Mouse (Mus musculus): ENCODE measurements around the gene Nup107. TPM values are rescaled to one million over a fixed set of nuclear protein-coding genes. Genes with fewer than 3 reads are reported as not detected.

Gene Nup107
- total and polyA plus RNA-seq, 3 experiments: 80.2 to 91.6 TPM; not detected in 1

- TF ChIP-seq CHD2 (IDR thresholded peaks at IDR 0.05; ENCODE audit: low read length) (no peak), MYB (IDR thresholded peaks at IDR 0.05; ENCODE audit: low read depth, low read length) (no peak), EP300 (IDR thresholded peaks at IDR 0.05; ENCODE audit: low read depth in 1 of 2, low read length in 2 of 2) (no peak), ZNF384 (IDR thresholded peaks at IDR 0.05; ENCODE audit: low read depth, low read length) (no peak), ZMIZ1 (IDR thresholded peaks at IDR 0.05; ENCODE audit: low read depth, low read length) (no peak), CHD1 (IDR thresholded peaks at IDR 0.05; ENCODE audit: low read depth, low read length) (no peak), POLR2A (IDR thresholded peaks at IDR 0.05; ENCODE audit: control insufficient read depth in 1 of 2, insufficient read depth in 1 of 2, low read depth in 1 of 2, low read length in 2 of 2, poor library complexity in 1 of 2) (no peak)
- Histone ChIP-seq H3K9me3 (replicated peaks; ENCODE audit: insufficient read depth, low read length) (no peaks in the 10 kb centered on the region), H3K27me3 (ENCODE audit: control insufficient read depth in 1 of 2, insufficient read depth in 2 of 2, low read length in 2 of 2) (no peaks in the 10 kb centered on the region), H3K27ac (ENCODE audit: control insufficient read depth, low read depth, low read length) (no peak overlapping the region), H3K9ac (ENCODE audit: control insufficient read depth, low read depth, low read length, poor library complexity, severe bottlenecking) (no peak overlapping the region), H3K4me3 (ENCODE audit: control insufficient read depth in 1 of 2, insufficient read depth in 1 of 2, low read depth in 2 of 2, low read length in 2 of 2) (no peak overlapping the region), H3K4me1 (ENCODE audit: control insufficient read depth in 1 of 2, insufficient read depth in 2 of 2, low read length in 2 of 2) (peaks cover 2 to 7% of the 10 kb centered on the region in 2 experiments; a peak in 1 of 4 replicates), H3K36me3 (ENCODE audit: control insufficient read depth in 1 of 2, insufficient read depth in 2 of 2, low read length in 2 of 2) (peaks cover 0 to 7% of the 10 kb centered on the region in 2 experiments; a peak in 1 of 4 replicates), H3K79me2 (ENCODE audit: control insufficient read depth, insufficient read depth, low read length, poor library complexity) (peaks cover 4% of the 10 kb centered on the region)
- no peak for DNase-seq (ENCODE audit: low read depth, low spot score)
These were observed 4.6 kb upstream of the Nup107 start for GRCm38 (mm10) chr10:117797106-117797505.

GRCm38 (mm10) chr10:117796181-117796580 is 3.7 kb upstream of the Nup107 start:
- Histone ChIP-seq H3K36me3 (ENCODE audit: control insufficient read depth in 1 of 2, insufficient read depth in 2 of 2, low read length in 2 of 2) (peaks cover 0 to 11% of the 10 kb centered on the region in 2 experiments; a peak in 2 of 4 replicates), H3K4me3 (ENCODE audit: control insufficient read depth in 1 of 2, insufficient read depth in 1 of 2, low read depth in 2 of 2, low read length in 2 of 2) (no peak overlapping the region), H3K27me3 (ENCODE audit: control insufficient read depth in 1 of 2, insufficient read depth in 2 of 2, low read length in 2 of 2) (no peaks in the 10 kb centered on the region), H3K9me3 (replicated peaks; ENCODE audit: insufficient read depth, low read length) (no peaks in the 10 kb centered on the region), H3K4me1 (ENCODE audit: control insufficient read depth in 1 of 2, insufficient read depth in 2 of 2, low read length in 2 of 2) (peaks cover 5 to 10% of the 10 kb centered on the region in 2 experiments), H3K79me2 (ENCODE audit: control insufficient read depth, insufficient read depth, low read length, poor library complexity) (peaks cover 12% of the 10 kb centered on the region), H3K27ac (ENCODE audit: control insufficient read depth, low read depth, low read length) (no peak overlapping the region), H3K9ac (ENCODE audit: control insufficient read depth, low read depth, low read length, poor library complexity, severe bottlenecking) (no peak overlapping the region)
- peak; percentile 63 for DNase-seq (ENCODE audit: low read depth, low spot score)
- TF ChIP-seq SMC3 (IDR thresholded peaks at IDR 0.05; ENCODE audit: low read depth, low read length) (peak; percentile 27; the same call in 1 of the 2 replicates), ZC3H11A (IDR thresholded peaks at IDR 0.05; ENCODE audit: low read depth, low read length) (peak; percentile 13; the same call in 1 of the 2 replicates), TBP (IDR thresholded peaks at IDR 0.05; ENCODE audit: low read depth, low read length) (no peak), RAD21 (IDR thresholded peaks at IDR 0.05; ENCODE audit: low read depth, low read length) (peak; percentile 42), POLR2AphosphoS5 (IDR thresholded peaks at IDR 0.05; ENCODE audit: borderline replicate concordance, low read depth, low read length) (no peak), CTCF (IDR thresholded peaks at IDR 0.05 in 2 of 3, conservative IDR thresholded peaks at IDR 0.05 in 1 of 3; ENCODE audit: control insufficient read depth in 1 of 3, insufficient read depth in 1 of 3, low read depth in 2 of 3, low read length in 3 of 3, poor library complexity in 1 of 3, severe bottlenecking in 1 of 3) (peak; percentile 56 to 83 (median 58))

- DNase-seq (ENCODE audit: low read depth, low spot score): no peak
- Histone ChIP-seq H3K9me3 (replicated peaks; ENCODE audit: insufficient read depth, low read length) (no peaks in the 10 kb centered on the region), H3K27ac (ENCODE audit: control insufficient read depth, low read depth, low read length) (no peak overlapping the region), H3K4me1 (ENCODE audit: control insufficient read depth in 1 of 2, insufficient read depth in 2 of 2, low read length in 2 of 2) (peaks cover 5 to 17% of the 10 kb centered on the region in 2 experiments), H3K36me3 (ENCODE audit: control insufficient read depth in 1 of 2, insufficient read depth in 2 of 2, low read length in 2 of 2) (peaks cover 0 to 20% of the 10 kb centered on the region in 2 experiments; a peak in 2 of 4 replicates), H3K9ac (ENCODE audit: control insufficient read depth, low read depth, low read length, poor library complexity, severe bottlenecking) (no peak overlapping the region), H3K79me2 (ENCODE audit: control insufficient read depth, insufficient read depth, low read length, poor library complexity) (peaks cover 22% of the 10 kb centered on the region), H3K27me3 (ENCODE audit: control insufficient read depth in 1 of 2, insufficient read depth in 2 of 2, low read length in 2 of 2) (no peaks in the 10 kb centered on the region), H3K4me3 (ENCODE audit: control insufficient read depth in 1 of 2, insufficient read depth in 1 of 2, low read depth in 2 of 2, low read length in 2 of 2) (no peak overlapping the region)
- TF ChIP-seq HCFC1 (IDR thresholded peaks at IDR 0.05; ENCODE audit: low read depth, low read length) (no peak), GABPA (IDR thresholded peaks at IDR 0.05; ENCODE audit: low read depth, low read length) (no peak), SMC3 (IDR thresholded peaks at IDR 0.05; ENCODE audit: low read depth, low read length) (no peak), SIN3A (IDR thresholded peaks at IDR 0.05; ENCODE audit: low read length) (no peak), GATA1 (IDR thresholded peaks at IDR 0.05; ENCODE audit: low read depth, low read length) (no peak), USF2 (IDR thresholded peaks at IDR 0.05; ENCODE audit: borderline replicate concordance in 1 of 2, insufficient read depth in 1 of 2, low read depth in 1 of 2, low read length in 2 of 2) (no peak), BHLHE40 (IDR thresholded peaks at IDR 0.05; ENCODE audit: borderline replicate concordance, low read depth, low read length) (no peak), CTCF (IDR thresholded peaks at IDR 0.05 in 2 of 3, conservative IDR thresholded peaks at IDR 0.05 in 1 of 3; ENCODE audit: control insufficient read depth in 1 of 3, insufficient read depth in 1 of 3, low read depth in 2 of 3, low read length in 3 of 3, poor library complexity in 1 of 3, severe bottlenecking in 1 of 3) (no peak), TAL1 (IDR thresholded peaks at IDR 0.05; ENCODE audit: low read length) (no peak), TCF12 (IDR thresholded peaks at IDR 0.05; ENCODE audit: low read depth, low read length) (no peak), MXI1 (IDR thresholded peaks at IDR 0.05; ENCODE audit: low read depth, low read length) (no peak), MAZ (IDR thresholded peaks at IDR 0.05; ENCODE audit: low read depth, low read length) (no peak), NELFE (IDR thresholded peaks at IDR 0.05; ENCODE audit: low read depth, low read length) (no peak), POLR2A (IDR thresholded peaks at IDR 0.05; ENCODE audit: control insufficient read depth in 1 of 2, insufficient read depth in 1 of 2, low read depth in 1 of 2, low read length in 2 of 2, poor library complexity in 1 of 2) (no peak), EP300 (IDR thresholded peaks at IDR 0.05; ENCODE audit: low read depth in 1 of 2, low read length in 2 of 2) (no peak), RCOR1 (IDR thresholded peaks at IDR 0.05; ENCODE audit: low read depth, low read length) (no peak), CHD2 (IDR thresholded peaks at IDR 0.05; ENCODE audit: low read length) (no peak), CHD1 (IDR thresholded peaks at IDR 0.05; ENCODE audit: low read depth, low read length) (no peak)
These were observed 2.7 kb upstream of the Nup107 start for GRCm38 (mm10) chr10:117795206-117795605.
